Mouse (Mus musculus): ENCODE results near the gene Dnajb2. TPM values are rescaled to one million over a fixed set of nuclear protein-coding genes. Genes with fewer than 3 reads are reported as not detected.

The Dnajb2 gene
- total and polyA plus RNA-seq, 3 experiments: 67.9 to 129 (median 111) TPM

DNA sequence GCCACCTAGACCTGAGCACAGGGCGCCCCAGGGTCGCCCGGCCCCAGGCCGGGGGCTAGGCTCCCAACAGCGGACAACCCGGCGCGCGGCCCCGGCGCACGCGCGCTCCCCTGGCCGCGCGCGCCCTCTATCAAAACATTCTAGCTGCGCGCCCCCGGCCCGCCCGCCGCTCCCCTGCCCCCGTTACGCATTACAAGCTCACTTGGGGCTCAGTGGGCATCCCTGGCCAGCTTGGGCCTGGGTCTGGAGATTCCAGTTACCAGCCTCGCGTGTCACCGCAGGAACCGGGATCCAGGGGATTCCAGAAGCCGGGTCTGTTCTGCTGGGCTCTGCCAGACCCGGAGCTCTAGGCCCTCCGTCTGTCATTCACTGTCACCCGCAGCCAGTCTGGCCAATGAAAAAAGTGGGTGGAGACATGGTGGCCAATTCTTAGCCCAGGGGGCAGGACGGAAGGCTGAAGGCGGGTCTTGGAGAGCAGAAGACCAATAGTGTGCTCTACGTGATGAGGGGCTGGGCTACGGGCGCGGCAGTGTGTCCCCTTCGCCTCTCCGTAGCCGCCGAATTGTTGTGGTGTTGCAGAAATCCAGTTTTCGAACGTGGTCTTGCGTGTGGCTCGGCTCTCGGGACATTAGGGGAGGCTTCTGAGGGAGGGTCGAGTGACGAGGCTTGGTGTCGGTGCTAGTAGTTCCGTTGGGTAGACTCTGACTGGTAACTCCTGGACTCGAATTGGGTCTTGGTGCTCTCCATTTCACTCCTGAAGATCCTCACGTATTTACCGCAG is 44.4 kb upstream of the Dnajb2 start, which contains the start of the genes Ankzf1 and Atg9a:
TSS of gene Ankzf1 (plus strand) at position 530 of the 781 bp plus-strand sequence.
TSS of gene Atg9a (minus strand) at position 575 of the 781 bp plus-strand sequence.
- peaks cover 3% of the 10 kb centered on the region for H3K36me3 ChIP-seq (ENCODE audit: control insufficient read depth, insufficient read depth, low read length)
- intact Hi-C loops (cut with DNase I): loop anchor here (1.0 to 10.0 kb wide), 6 partner anchors 12 to 243 kb away; partner anchors contain the start of genes Abcb6, Cnppd1, Dnpep and Glb1l
- H3K9ac ChIP-seq (ENCODE audit: low read depth, low read length): peak within 1 kb of the TSS; percentile 79
- peaks cover 5% of the 10 kb centered on the region for H3K4me1 ChIP-seq (ENCODE audit: control insufficient read depth, insufficient read depth, low read length)
- peak within 1 kb of the TSS; percentile 92 for H3K27ac ChIP-seq
- H3K79me2 ChIP-seq (replicated peaks; ENCODE audit: control insufficient read depth, insufficient read depth, low read length): peaks cover 3% of the 10 kb centered on the region; the same call in 1 of the 2 replicates
- peak; percentile 93 to 98 for DNase-seq
- no peaks in the 10 kb centered on the region for H3K27me3 ChIP-seq (ENCODE audit: control insufficient read depth, insufficient read depth, low read length)
- under 1% methylated on average over 56 of the region's 56 CpGs for WGBS
- TF ChIP-seq EP300 (IDR thresholded peaks at IDR 0.05; ENCODE audit: insufficient read depth, low read depth, low read length): peak; percentile 68
- TF ChIP-seq CTCF (IDR thresholded peaks at IDR 0.05): peak; percentile 5; the same call in 1 of the 2 replicates
- TF ChIP-seq POLR2A (IDR thresholded peaks at IDR 0.05; ENCODE audit: insufficient read depth, low read depth, low read length): peak; percentile 92
- peak within 1 kb of the TSS; percentile 98 for H3K4me3 ChIP-seq

GRCm38 (mm10) chr1:75192452-75192851 is 43.8 kb upstream of the Dnajb2 start:
- under 1% methylated on average over 19 of the region's 19 CpGs for WGBS
- intact Hi-C loops (cut with DNase I): loop anchor here (1.0 to 10.0 kb wide), 5 partner anchors 18 to 242 kb away; partner anchors contain the start of genes Cnppd1, Dnpep, Glb1l and Gmppa
- Histone ChIP-seq H3K27me3 (ENCODE audit: control insufficient read depth, insufficient read depth, low read length) (no peaks in the 10 kb centered on the region), H3K9ac (ENCODE audit: low read depth, low read length) (peak overlapping the region; percentile 77), H3K4me1 (ENCODE audit: control insufficient read depth, insufficient read depth, low read length) (peaks cover 5% of the 10 kb centered on the region), H3K27ac (peak overlapping the region; percentile 92), H3K4me3 (peak overlapping the region; percentile 98), H3K79me2 (replicated peaks; ENCODE audit: control insufficient read depth, insufficient read depth, low read length) (peaks cover 3% of the 10 kb centered on the region; the same call in 1 of the 2 replicates), H3K36me3 (ENCODE audit: control insufficient read depth, insufficient read depth, low read length) (peaks cover 3% of the 10 kb centered on the region)
- TF ChIP-seq CTCF (IDR thresholded peaks at IDR 0.05): no peak
- no peak; the same call in 1 of the 2 replicates for TF ChIP-seq POLR2A (IDR thresholded peaks at IDR 0.05; ENCODE audit: insufficient read depth, low read depth, low read length)
- no peak for TF ChIP-seq EP300 (IDR thresholded peaks at IDR 0.05; ENCODE audit: insufficient read depth, low read depth, low read length)
- peak; percentile 50 to 57 for DNase-seq

DNA sequence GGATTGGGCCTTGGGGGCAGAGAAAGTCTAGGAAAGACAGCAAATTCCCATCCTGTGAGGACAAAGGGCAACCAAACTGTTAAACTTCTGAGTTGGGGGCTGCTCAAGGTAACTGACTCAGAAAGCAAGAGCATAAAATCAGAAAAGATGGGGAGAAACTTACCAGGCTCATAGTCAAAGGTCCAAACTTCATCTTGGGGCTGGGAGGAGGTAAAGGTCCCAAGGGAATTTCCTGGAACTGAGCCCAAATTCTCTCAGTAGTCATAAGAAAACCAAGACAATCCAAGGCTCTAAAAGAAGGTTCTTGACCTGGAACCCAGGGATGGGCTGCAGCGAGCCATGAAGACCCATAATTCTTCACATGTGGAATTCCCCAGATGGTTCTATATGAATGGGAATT is 35.0 kb upstream of the Dnajb2 start:
- DNase-seq: no peak
- WGBS: 81% methylated on average over 1 of the region's 1 CpGs
- intact Hi-C loops (cut with DNase I): no loop called here
- Histone ChIP-seq H3K36me3 (ENCODE audit: control insufficient read depth, insufficient read depth, low read length) (no peaks in the 10 kb centered on the region), H3K4me1 (ENCODE audit: control insufficient read depth, insufficient read depth, low read length) (no peaks in the 10 kb centered on the region), H3K79me2 (replicated peaks; ENCODE audit: control insufficient read depth, insufficient read depth, low read length) (no peaks in the 10 kb centered on the region), H3K27me3 (ENCODE audit: control insufficient read depth, insufficient read depth, low read length) (no peaks in the 10 kb centered on the region), H3K9ac (ENCODE audit: low read depth, low read length) (no peak overlapping the region), H3K4me3 (no peak overlapping the region), H3K27ac (no peak overlapping the region)
- TF ChIP-seq POLR2A (IDR thresholded peaks at IDR 0.05; ENCODE audit: insufficient read depth, low read depth, low read length) (no peak), EP300 (IDR thresholded peaks at IDR 0.05; ENCODE audit: insufficient read depth, low read depth, low read length) (no peak), CTCF (IDR thresholded peaks at IDR 0.05) (no peak)

- Histone ChIP-seq H3K9ac (ENCODE audit: low read depth, low read length) (peak overlapping the region; percentile 28), H3K4me1 (ENCODE audit: control insufficient read depth, insufficient read depth, low read length) (peaks cover 8% of the 10 kb centered on the region), H3K27ac (peak overlapping the region; percentile 60), H3K4me3 (peak overlapping the region; percentile 39), H3K27me3 (ENCODE audit: control insufficient read depth, insufficient read depth, low read length) (no peaks in the 10 kb centered on the region), H3K36me3 (ENCODE audit: control insufficient read depth, insufficient read depth, low read length) (peaks cover 9% of the 10 kb centered on the region), H3K79me2 (replicated peaks; ENCODE audit: control insufficient read depth, insufficient read depth, low read length) (no peaks in the 10 kb centered on the region; the same call in 1 of the 2 replicates)
- intact Hi-C loops (cut with DNase I): no loop called here
- 0 out of 2 replicates have a peak, but pooled peaks have one; percentile 26 for TF ChIP-seq POLR2A (IDR thresholded peaks at IDR 0.05; ENCODE audit: insufficient read depth, low read depth, low read length)
- no peak for TF ChIP-seq EP300 (IDR thresholded peaks at IDR 0.05; ENCODE audit: insufficient read depth, low read depth, low read length)
- peak; percentile 49 to 55 for DNase-seq
- WGBS: 16% methylated on average over 34 of the region's 34 CpGs
Observed at GRCm38 (mm10) chr1:75208967-75209678, 27.1 kb upstream of the Dnajb2 start.

GRCm38 (mm10) chr1:75210136-75211087 is 25.8 kb upstream of the Dnajb2 start, which contains the start of the genes Glb1l and Stk16:
Gene Glb1l (minus strand): TSS chr1:75210813.
Gene Stk16 (plus strand): TSS chr1:75210838.
- H3K9ac ChIP-seq (ENCODE audit: low read depth, low read length): peak within 1 kb of the TSS; percentile 92
- DNase-seq: peak; percentile 96 to 97
- H3K27ac ChIP-seq: peak within 1 kb of the TSS; percentile 88
- WGBS: 5% methylated on average over 42 of the region's 42 CpGs
- TF ChIP-seq CTCF (IDR thresholded peaks at IDR 0.05): no peak
- TF ChIP-seq POLR2A (IDR thresholded peaks at IDR 0.05; ENCODE audit: insufficient read depth, low read depth, low read length): peak; percentile 80; the same call in 1 of the 2 replicates
- TF ChIP-seq EP300 (IDR thresholded peaks at IDR 0.05; ENCODE audit: insufficient read depth, low read depth, low read length): peak; percentile 38; the same call in 1 of the 2 replicates
- H3K36me3 ChIP-seq (ENCODE audit: control insufficient read depth, insufficient read depth, low read length): peaks cover 14% of the 10 kb centered on the region
- no peaks in the 10 kb centered on the region for H3K27me3 ChIP-seq (ENCODE audit: control insufficient read depth, insufficient read depth, low read length)
- H3K79me2 ChIP-seq (replicated peaks; ENCODE audit: control insufficient read depth, insufficient read depth, low read length): no peaks in the 10 kb centered on the region; the same call in 1 of the 2 replicates
- peak within 1 kb of the TSS; percentile 93 for H3K4me3 ChIP-seq
- peaks cover 8% of the 10 kb centered on the region for H3K4me1 ChIP-seq (ENCODE audit: control insufficient read depth, insufficient read depth, low read length)
- intact Hi-C loops (cut with DNase I): loop anchor here (2.0 kb wide), 3 partner anchors 18 to 42 kb away; partner anchors contain the start of genes Ankzf1, Atg9a and Zfand2b

Measured in heart, adult 2 months (tissue).